Mouse (Mus musculus): ENCODE results near the gene Urb2. TPM values are rescaled to one million over a fixed set of nuclear protein-coding genes. Genes with fewer than 3 reads are reported as not detected.
A peak's percentile ranks its signal among the peaks of the same experiment; 100 is the strongest.

Urb2 gene
- polyA plus RNA-seq, 1 experiment from 2014 or later: 2.4 TPM

MicroRNAs encoded within 50 kb of the gene (microRNA counts, 519-probe panel; counts per million panel counts)
- 2,531 counts per million, percentile 67 among the panel's probes with 10 or more counts for microRNA mmu-miR-1967

Small RNAs within 50 kb of the gene (microRNA-seq; reads per million reads assigned to microRNA genes)
- gene Mir1967: not detected

Other genes with a start within 250 kb of the Urb2 start
- gene Rab4a, start 215.5 kb upstream of the Urb2 start, polyA plus RNA-seq (2015; fragmentation: Nextera tagmentation; extraction: Ambion mirVana): 34.8 and 37.8 TPM in 2 replicates
- gene Ccsap, start 161.3 kb upstream of the Urb2 start, polyA plus RNA-seq (2015; fragmentation: Nextera tagmentation; extraction: Ambion mirVana): 2.3 and 2.6 TPM in 2 replicates
- 86.3 and 208 TPM in 2 replicates for gene Acta1, start 126.8 kb upstream of the Urb2 start, polyA plus RNA-seq (2015; fragmentation: Nextera tagmentation; extraction: Ambion mirVana)
- 18.1 and 18.7 TPM in 2 replicates for gene Nup133, start 72.2 kb upstream of the Urb2 start, polyA plus RNA-seq (2015; fragmentation: Nextera tagmentation; extraction: Ambion mirVana)
- gene Abcb10, start 38.4 kb upstream of the Urb2 start, polyA plus RNA-seq (2015; fragmentation: Nextera tagmentation; extraction: Ambion mirVana): 130 and 131 TPM in 2 replicates
- 18.8 and 19.6 TPM in 2 replicates for gene Taf5l, start 111 bp upstream of the Urb2 start, polyA plus RNA-seq (2015; fragmentation: Nextera tagmentation; extraction: Ambion mirVana)
- gene Galnt2, start 209.9 kb downstream of the Urb2 start, polyA plus RNA-seq (2015; fragmentation: Nextera tagmentation; extraction: Ambion mirVana): 12.3 and 13.3 TPM in 2 replicates